Mouse (Mus musculus) bone marrow, adult 2 months (tissue): Measurements from ENCODE around the gene Nkiras2. TPM values are rescaled to one million over a fixed set of nuclear protein-coding genes. Genes with fewer than 3 reads are reported as not detected.

Experiments used
- H3K27ac ChIP-seq: fragments of 200-500 bp; 2 replicates; pipeline ENCODE4 v1.5.1; 2012; ENCODE audit warnings: low read depth, mild to moderate bottlenecking, control low read depth, inconsistent platforms, low read length; ENCODE audit not compliant: control insufficient read depth, poor library complexity, insufficient read depth
- H3K4me1 ChIP-seq: fragments of 200-500 bp; 2 replicates; pipeline ENCODE4 v1.6.1; 2011; ENCODE audit warnings: low read length; ENCODE audit not compliant: control insufficient read depth, insufficient read depth
- H3K4me3 ChIP-seq: fragments of 200-500 bp; replicated peaks from 2 replicates; pipeline ENCODE3; 2011; ENCODE audit warnings: mild to moderate bottlenecking, low read depth, low read length, control low read depth; ENCODE audit not compliant: control insufficient read depth
- CTCF ChIP-seq: fragments of 200-500 bp; IDR thresholded peaks from 2 replicates; pipeline ENCODE4 v1.5.1; 2011; ENCODE audit warnings: low read length, control low read depth; ENCODE audit not compliant: control insufficient read depth, insufficient read depth
- POLR2A ChIP-seq: fragments of 200-500 bp; IDR thresholded peaks from 2 replicates; pipeline ENCODE4 v1.6.1; 2011; ENCODE audit warnings: low read depth, mild to moderate bottlenecking, control low read depth, low read length, borderline replicate concordance; ENCODE audit not compliant: control insufficient read depth
- WGBS: fragments of 180-500 bp; shearing (Covaris S2); methylation state at CpG from one replicate; pipeline ENCODE4 v1.1.7; 2018; 5-methylcytosine and 5-hydroxymethylcytosine counted together
- polyA plus RNA-seq: library from polyadenylated mRNA; stranded (reverse); fragments of >200 nt; gene quantifications from 2 replicates; pipeline ENCODE4 v1.2.4, GENCODE M21; 2011; ENCODE audit warnings: low replicate concordance; ENCODE audit not compliant: missing spikeins, insufficient read depth, insufficient read length

Gene Nkiras2
- 7.5 and 13.1 TPM in 2 replicates for polyA plus RNA-seq

GRCm38 (mm10) chr11:100618761-100619484, at the start of gene Nkiras2:
TSS of gene Nkiras2 (plus strand) at chr11:100619244.
- Histone ChIP-seq H3K4me3 (peak within 1 kb of the TSS; percentile 92), H3K27ac (peak within 1 kb of the TSS; percentile 76), H3K4me1 (peaks cover 2% of the 10 kb centered on the region; the same call in 1 of the 2 replicates)
- TF ChIP-seq POLR2A (no peak), CTCF (no peak)
- under 1% methylated on average over 36 of the region's 36 CpGs for WGBS

- TF ChIP-seq CTCF (no peak), POLR2A (no peak)
- H3K4me3 ChIP-seq, result no peak overlapping the region
- peaks cover 2% of the 10 kb centered on the region; the same call in 1 of the 2 replicates for H3K4me1 ChIP-seq
- no peak overlapping the region for H3K27ac ChIP-seq
- 64% methylated on average over 9 of the region's 9 CpGs for WGBS
Observed at GRCm38 (mm10) chr11:100569789-100570188, 49.3 kb upstream of the Nkiras2 start.

DNA sequence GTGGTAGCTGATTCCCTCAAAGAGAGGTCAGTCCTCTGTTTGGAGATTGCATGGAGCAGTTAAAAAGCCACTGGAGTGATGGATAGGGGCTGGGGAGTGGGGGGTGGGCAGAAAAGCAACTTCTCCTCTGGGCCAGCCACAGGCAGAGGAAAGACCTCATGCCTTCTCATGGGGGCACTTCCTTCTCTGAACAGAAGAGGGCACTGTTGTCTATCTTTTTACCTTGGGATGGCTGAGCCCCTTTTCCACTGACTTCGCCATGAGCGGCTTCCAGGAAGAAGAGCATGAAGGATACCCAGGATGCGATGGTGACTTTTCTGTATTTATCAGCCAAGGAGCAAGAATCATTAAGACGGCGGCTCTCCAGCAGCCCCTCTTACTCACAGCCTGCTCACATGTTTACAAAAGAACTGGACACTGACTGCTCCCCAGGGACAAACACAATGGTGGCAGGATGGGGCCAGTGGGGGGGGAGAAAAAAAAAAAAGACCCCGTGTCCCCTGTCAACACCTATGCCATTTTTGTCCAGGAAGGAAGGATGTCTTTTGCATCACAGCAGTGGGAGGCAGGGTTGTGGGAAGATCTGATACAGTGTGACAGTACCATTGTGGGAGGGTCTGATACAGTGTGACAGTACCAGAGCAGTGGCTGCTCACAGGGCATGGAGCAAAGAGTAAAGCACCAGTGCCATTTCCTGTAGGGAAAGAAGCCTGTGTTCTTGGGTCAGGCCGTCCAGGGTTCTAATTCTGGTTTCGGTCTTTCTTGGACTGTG, 48.4 kb upstream of the Nkiras2 start:
- Histone ChIP-seq H3K4me1 (peaks cover 2% of the 10 kb centered on the region; the same call in 1 of the 2 replicates), H3K4me3 (peak overlapping the region; percentile 36), H3K27ac (no peak overlapping the region)
- TF ChIP-seq POLR2A (no peak), CTCF (peak; percentile 73)
- WGBS, result 8% methylated on average over 8 of the region's 8 CpGs

DNA sequence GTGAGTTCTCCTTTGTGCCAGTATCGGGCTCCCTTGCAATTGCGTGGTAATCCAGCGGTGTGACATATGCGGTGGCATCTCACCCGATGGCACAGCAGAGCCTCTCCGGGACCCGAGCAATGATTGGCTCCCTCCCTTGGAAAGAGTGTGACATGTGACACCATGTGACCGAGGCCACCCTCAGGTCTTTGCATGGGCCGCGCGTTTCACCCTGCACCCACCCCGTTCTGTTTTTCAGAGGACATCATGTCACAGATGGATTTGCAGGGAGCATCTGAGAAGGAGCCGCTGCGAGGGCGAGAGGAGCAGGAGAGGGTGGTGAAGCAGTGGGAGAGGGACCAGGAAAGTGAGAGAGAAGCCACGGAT, 47.9 kb upstream of the Nkiras2 start:
- peak overlapping the region; percentile 36 for H3K4me3 ChIP-seq

DNA sequence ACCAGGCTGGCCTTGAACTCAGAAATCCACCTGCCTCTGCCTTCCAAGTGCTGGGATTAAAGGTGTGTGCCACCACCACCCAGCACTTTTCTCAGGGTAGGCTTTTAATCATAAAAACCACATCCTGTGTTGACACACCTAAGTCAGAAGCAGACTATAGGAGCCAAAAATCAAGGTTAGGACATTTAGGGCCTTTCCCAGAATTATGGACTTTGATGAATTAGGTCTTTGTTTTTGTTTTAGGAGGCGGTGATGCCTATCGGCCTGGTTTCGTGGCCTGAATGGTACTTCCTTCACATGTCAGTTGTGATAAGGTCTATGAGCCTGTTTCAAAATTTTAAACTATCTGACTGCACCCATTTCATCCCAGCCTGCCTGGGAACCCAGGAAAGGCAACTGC, 44.9 kb upstream of the Nkiras2 start:
- Histone ChIP-seq H3K4me3 (peak overlapping the region; percentile 90), H3K27ac (peak overlapping the region; percentile 93; the same call in 1 of the 2 replicates), H3K4me1 (peaks cover 2% of the 10 kb centered on the region)
- no peak for TF ChIP-seq CTCF
- no peak for TF ChIP-seq POLR2A
- 22% methylated on average over 3 of the region's 3 CpGs for WGBS

More for the DNA sequence above, 47.9 kb upstream of the Nkiras2 start:
- Histone ChIP-seq H3K4me1 (peaks cover 2% of the 10 kb centered on the region; the same call in 1 of the 2 replicates), H3K27ac (no peak overlapping the region; the same call in 1 of the 2 replicates)
- WGBS, result 9% methylated on average over 16 of the region's 16 CpGs
- TF ChIP-seq CTCF (no peak), POLR2A (no peak)

DNA sequence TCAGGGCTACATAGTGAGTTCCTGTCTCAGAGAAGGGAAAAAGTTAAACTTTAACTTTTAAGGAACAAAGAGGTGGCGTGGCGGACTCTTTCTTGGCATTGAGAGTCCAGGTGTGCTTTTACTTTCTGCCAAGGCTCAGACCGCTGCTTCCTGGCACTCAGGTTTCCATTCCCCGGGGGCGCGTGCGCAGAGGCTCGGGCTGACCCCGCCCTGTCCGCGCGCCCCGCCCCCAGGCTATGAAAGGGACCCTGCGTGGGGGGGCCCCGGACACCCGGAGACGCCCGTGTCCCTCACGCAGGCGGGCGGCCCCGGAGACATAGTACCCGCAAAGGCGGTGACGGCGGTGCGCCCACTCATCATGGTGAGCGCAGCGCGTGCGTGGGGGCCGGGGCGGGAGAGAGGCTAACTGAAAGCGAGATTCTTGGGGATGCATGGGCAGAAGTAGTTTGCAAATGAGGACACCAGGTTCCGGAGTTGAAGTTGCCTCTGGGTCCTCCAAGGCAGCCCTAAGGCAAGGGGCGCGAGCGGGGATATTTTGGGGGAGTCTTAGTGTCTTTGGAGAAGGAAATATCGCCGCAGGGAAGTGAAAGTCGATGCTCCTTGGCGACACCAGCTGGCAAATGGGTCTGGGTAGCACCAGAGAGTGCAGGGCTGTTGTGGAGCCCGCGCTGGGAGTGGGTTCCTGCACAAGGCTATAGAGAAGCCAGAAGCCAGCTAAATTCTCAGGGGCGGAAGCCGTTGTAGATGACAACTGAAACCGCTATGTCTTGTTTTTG, 44.1 kb upstream of the Nkiras2 start, which contains the start of gene Cnp:
Gene Cnp (plus strand): TSS at position 197 of the 776 bp plus-strand sequence.
- Histone ChIP-seq H3K27ac (peak within 1 kb of the TSS; percentile 93), H3K4me3 (peak within 1 kb of the TSS; percentile 90), H3K4me1 (peaks cover 2% of the 10 kb centered on the region)
- TF ChIP-seq POLR2A (peak; percentile 75; the same call in 1 of the 2 replicates), CTCF (0 out of 2 replicates have a peak, but pooled peaks have one; percentile 13)
- under 1% methylated on average over 47 of the region's 47 CpGs for WGBS

DNA sequence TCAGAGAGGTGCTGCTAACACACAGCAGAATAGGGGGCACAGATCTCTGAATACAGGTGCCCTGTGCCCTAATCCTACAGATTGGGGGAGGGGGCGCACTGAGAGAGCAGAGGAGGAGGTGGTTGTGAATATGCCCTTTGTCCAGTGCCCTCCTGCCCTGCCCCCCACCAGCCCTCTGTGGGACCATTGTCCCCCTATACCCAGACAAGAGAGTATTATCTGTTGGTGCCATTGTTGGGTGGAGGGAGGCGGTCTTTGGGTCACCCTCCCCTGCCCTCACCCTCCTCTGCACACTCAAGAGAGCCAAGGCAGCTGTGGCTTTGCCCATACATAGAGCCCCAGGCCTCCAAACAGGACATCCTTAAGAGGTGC, 43.6 kb upstream of the Nkiras2 start:
- Histone ChIP-seq H3K4me1 (peaks cover 2% of the 10 kb centered on the region), H3K4me3 (peak overlapping the region; percentile 90), H3K27ac (peak overlapping the region; percentile 93)
- 17% methylated on average over 2 of the region's 2 CpGs for WGBS
- TF ChIP-seq CTCF (no peak), POLR2A (no peak)

GRCm38 (mm10) chr11:100576256-100576655, 42.8 kb upstream of the Nkiras2 start:
- H3K27ac ChIP-seq, result 0 out of 2 replicates have a peak overlapping the region, but pooled peaks have one; percentile 11
- 85% methylated on average over 21 of the region's 21 CpGs for WGBS
- no peaks in the 10 kb centered on the region; the same call in none of the 2 replicates for H3K4me1 ChIP-seq
- TF ChIP-seq POLR2A (no peak), CTCF (no peak)
- H3K4me3 ChIP-seq, result peak overlapping the region; percentile 26
